Mouse (Mus musculus) CH12.LX (cell line): Measurements from ENCODE around the gene Nacc2. TPM values are rescaled to one million over a fixed set of nuclear protein-coding genes. Genes with fewer than 3 reads are reported as not detected.

ENCODE experiments used
- DNase-seq: peaks from one replicate; pipeline ENCODE4 v3.0.0-alpha.2; 2013; ENCODE audit errors: extremely low read depth
- H3K27ac ChIP-seq: 2 replicates; pipeline ENCODE4 v1.5.1; 2012; ENCODE audit warnings: low read depth, mild to moderate bottlenecking, control low read depth, moderate library complexity; ENCODE audit not compliant: insufficient read depth
- H3K27me3 ChIP-seq: replicated peaks from 2 replicates; pipeline ENCODE3; 2012; ENCODE audit warnings: inconsistent platforms
- H3K36me3 ChIP-seq, 2 experiments: replicated peaks in 1 of 2; 2 replicates each; pipeline versions ENCODE3 to v1.6.1; 2012; ENCODE audit warnings: inconsistent platforms in 1 of 2, low read length in 1 of 2, mild to moderate bottlenecking in 1 of 2, mixed read lengths in 1 of 2, moderate library complexity in 1 of 2; ENCODE audit not compliant: control insufficient read depth in 1 of 2, insufficient read depth in 1 of 2
- H3K4me1 ChIP-seq, 2 experiments: 2 replicates each; pipeline ENCODE4 v1.6.1; 2012; ENCODE audit warnings: inconsistent platforms in 1 of 2, moderate library complexity in 1 of 2; ENCODE audit not compliant: insufficient read depth in 2 of 2, control insufficient read depth in 1 of 2
- H3K4me2 ChIP-seq: 2 replicates; pipeline ENCODE4 v1.6.1; 2012; ENCODE audit warnings: low read depth, mild to moderate bottlenecking, control low read depth; ENCODE audit not compliant: poor library complexity, insufficient read depth, severe bottlenecking
- H3K4me3 ChIP-seq, 3 experiments: fragments of 150-350 bp in 1 of 3; sonication (generic) in 1 of 3; replicated peaks in 1 of 3; 2 replicates each; pipeline versions ENCODE3 to v1.5.1; 2011 to 2012; ENCODE audit warnings: low read depth in 2 of 3, low read length in 2 of 3, mild to moderate bottlenecking in 2 of 3, moderate library complexity in 2 of 3, control low read depth in 1 of 3, improper control_type of control experiment in 1 of 3, inconsistent platforms in 1 of 3, mixed read lengths in 1 of 3; ENCODE audit not compliant: poor library complexity in 1 of 3
- H3K79me2 ChIP-seq: replicated peaks from 2 replicates; pipeline ENCODE4 v1.6.1; 2012; ENCODE audit warnings: mild to moderate bottlenecking, moderate library complexity; ENCODE audit not compliant: control insufficient read depth, poor library complexity, insufficient read depth, severe bottlenecking; ENCODE audit errors: extremely low read depth
- H3K9ac ChIP-seq: 2 replicates; pipeline ENCODE4 v1.6.1; 2012; ENCODE audit warnings: low read depth, mild to moderate bottlenecking, control low read depth, moderate library complexity; ENCODE audit not compliant: insufficient read depth
- H3K9me3 ChIP-seq: replicated peaks from 2 replicates; pipeline ENCODE3; 2012; ENCODE audit warnings: low read length, inconsistent platforms, mixed read lengths
- BHLHE40 ChIP-seq: IDR thresholded peaks from 2 replicates; pipeline ENCODE4 v1.6.1; 2011; ENCODE audit warnings: mild to moderate bottlenecking, low read depth, low read length, improper control_type of control experiment
- CHD1 ChIP-seq: IDR thresholded peaks from 2 replicates; pipeline ENCODE4 v1.6.1; 2012; ENCODE audit warnings: low read depth, low read length, improper control_type of control experiment, inconsistent platforms
- CTCF ChIP-seq, 2 experiments: IDR thresholded peaks in 1 of 2; conservative IDR thresholded peaks in 1 of 2; 2 replicates each; pipeline ENCODE4 v1.5.1; 2011 to 2012; ENCODE audit warnings: low read depth in 2 of 2, low read length in 2 of 2, improper control_type of control experiment in 1 of 2, inconsistent platforms in 1 of 2, mild to moderate bottlenecking in 1 of 2, moderate library complexity in 1 of 2
- ELF1 ChIP-seq: IDR thresholded peaks from 2 replicates; pipeline ENCODE4 v1.6.1; 2014; ENCODE audit warnings: low read depth, mild to moderate bottlenecking, inconsistent platforms, low read length, improper control_type of control experiment
- EP300 ChIP-seq: IDR thresholded peaks from 2 replicates; pipeline ENCODE4 v1.6.1; 2011; ENCODE audit warnings: low read length, improper control_type of control experiment
- ETS1 ChIP-seq: conservative IDR thresholded peaks from 2 replicates; pipeline ENCODE4 v1.6.1; 2012; ENCODE audit warnings: low read depth, mild to moderate bottlenecking, inconsistent platforms, low read length, improper control_type of control experiment, moderate library complexity
- GABPA ChIP-seq: IDR thresholded peaks from 2 replicates; pipeline ENCODE4 v1.6.1; 2012; ENCODE audit warnings: low read depth, low read length, improper control_type of control experiment, inconsistent platforms; ENCODE audit not compliant: insufficient replicate concordance
- HCFC1 ChIP-seq: IDR thresholded peaks from 2 replicates; pipeline ENCODE4 v1.6.1; 2012; ENCODE audit warnings: low read depth, mild to moderate bottlenecking, inconsistent platforms, low read length, improper control_type of control experiment
- IRF4 ChIP-seq: IDR thresholded peaks from 2 replicates; pipeline ENCODE4 v1.6.1; 2014; ENCODE audit warnings: low read depth, mild to moderate bottlenecking, inconsistent platforms, low read length, improper control_type of control experiment
- KAT2A ChIP-seq: IDR thresholded peaks from 2 replicates; pipeline ENCODE4 v1.6.1; 2012; ENCODE audit warnings: low read length, improper control_type of control experiment, inconsistent platforms; ENCODE audit not compliant: insufficient replicate concordance
- MAX ChIP-seq: IDR thresholded peaks from 2 replicates; pipeline ENCODE4 v1.6.1; 2011; ENCODE audit warnings: low read length, improper control_type of control experiment
- MEF2A ChIP-seq: IDR thresholded peaks from 2 replicates; pipeline ENCODE4 v1.6.1; 2014; ENCODE audit warnings: low read depth, mild to moderate bottlenecking, inconsistent platforms, low read length, improper control_type of control experiment, borderline replicate concordance
- NRF1 ChIP-seq: IDR thresholded peaks from 2 replicates; pipeline ENCODE4 v1.6.1; 2014; ENCODE audit warnings: low read depth, mild to moderate bottlenecking, inconsistent platforms, low read length, improper control_type of control experiment, moderate library complexity
- POLR2A ChIP-seq: IDR thresholded peaks from 2 replicates; pipeline ENCODE4 v1.6.1; 2011; ENCODE audit warnings: low read depth, mild to moderate bottlenecking, improper control_type of control experiment, low read length
- POLR2AphosphoS2 ChIP-seq: IDR thresholded peaks from 2 replicates; pipeline ENCODE4 v1.6.1; 2011; ENCODE audit warnings: low read depth, low read length, improper control_type of control experiment
- SMC3 ChIP-seq: IDR thresholded peaks from 2 replicates; pipeline ENCODE4 v1.6.1; 2011; ENCODE audit warnings: low read depth, low read length, improper control_type of control experiment
- TCF12 ChIP-seq: IDR thresholded peaks from 2 replicates; pipeline ENCODE4 v1.6.1; 2014; ENCODE audit warnings: low read depth, mild to moderate bottlenecking, inconsistent platforms, low read length, improper control_type of control experiment
- UBTF ChIP-seq: IDR thresholded peaks from 2 replicates; pipeline ENCODE4 v1.6.1; 2012; ENCODE audit warnings: low read depth, mild to moderate bottlenecking, inconsistent platforms, low read length, improper control_type of control experiment, moderate library complexity
- USF2 ChIP-seq: conservative IDR thresholded peaks from 2 replicates; pipeline ENCODE4 v1.6.1; 2011; ENCODE audit warnings: low read depth, low read length, improper control_type of control experiment
- ZKSCAN1 ChIP-seq: IDR thresholded peaks from 2 replicates; pipeline ENCODE4 v1.6.1; 2012; ENCODE audit warnings: low read depth, inconsistent platforms, low read length, improper control_type of control experiment, borderline replicate concordance
- ZNF384 ChIP-seq: IDR thresholded peaks from 2 replicates; pipeline ENCODE4 v1.6.1; 2012; ENCODE audit warnings: low read depth, low read length, improper control_type of control experiment, inconsistent platforms
- dilution Hi-C: fragments of 300-500 bp; cut with MboI; formaldehyde crosslinking; loops from 2 replicates; pipeline ENCODE4 v1.14.3; 2020; ENCODE audit warnings: low sequenced_read_pairs; ENCODE audit not compliant: extremely low pct_unique_long_range_greater_than_20kb, extremely low pct_ligation_motif_present
- in situ Hi-C: fragments of 300-500 bp; cut with MboI; formaldehyde crosslinking; loops from 3 replicates; pipeline ENCODE4 v1.14.3; 2019; ENCODE audit warnings: low sequenced_read_pairs, low pct_ligation_motif_present, low pct_unique_long_range_greater_than_20kb, mixed read lengths
- polyA plus RNA-seq: library from polyadenylated mRNA; unstranded; fragments of >175 nt; gene quantifications from 2 replicates; pipeline ENCODE4 v1.2.1, GENCODE M21; 2012; ENCODE audit warnings: low read depth; ENCODE audit not compliant: insufficient read length
- total RNA-seq, 2 experiments: library from RNA; depleted of rRNA; stranded (reverse); fragments of 300-350 nt in 1 of 2; fragments of >200 nt in 1 of 2; gene quantifications; 2 replicates each; pipeline ENCODE4 v1.2.3; 2012 to 2014

The Nacc2 gene
- total and polyA plus RNA-seq, 3 experiments = 0.59 to 2.3 (median 1.1) TPM

- Histone ChIP-seq H3K4me2 (no peak overlapping the region), H3K9ac (no peak overlapping the region), H3K4me1 (peaks cover 3 to 16% of the 10 kb centered on the region in 2 experiments; a peak in 3 of 4 replicates), H3K4me3 (no peak overlapping the region), H3K36me3 (peaks cover 0 to 5% of the 10 kb centered on the region in 2 experiments), H3K27me3 (no peaks in the 10 kb centered on the region), H3K9me3 (no peaks in the 10 kb centered on the region), H3K79me2 (no peaks in the 10 kb centered on the region), H3K27ac (no peak overlapping the region)
- no peak for TF ChIP-seq IRF4
- no peak for TF ChIP-seq ELF1
- no peak for TF ChIP-seq MEF2A
- no peak for TF ChIP-seq CHD1
- TF ChIP-seq NRF1 = no peak
- TF ChIP-seq GABPA = no peak
- no peak for TF ChIP-seq USF2
- TF ChIP-seq ETS1 = no peak
- TF ChIP-seq BHLHE40 = no peak
- TF ChIP-seq SMC3 = no peak
- TF ChIP-seq UBTF = no peak
- no peak for TF ChIP-seq ZKSCAN1
- no peak for TF ChIP-seq ZNF384
- no peak for TF ChIP-seq EP300
- no peak for TF ChIP-seq MAX
- in situ Hi-C loops = loop anchor here (10.0 kb wide), 2 partner anchors 90 to 120 kb away; partner anchors contain the start of gene Ubac1
- no peak for DNase-seq
- dilution Hi-C loops = no loop called here
Measured at GRCm38 (mm10) chr2:26145113-26145512, 22.1 kb upstream of the Nacc2 start.

- no peak for DNase-seq
- H3K27me3 ChIP-seq = no peaks in the 10 kb centered on the region
- no peak for TF ChIP-seq ETS1
- TF ChIP-seq USF2 = no peak
- TF ChIP-seq CTCF (conservative IDR thresholded peaks at IDR 0.05 in 1 of 2, IDR thresholded peaks at IDR 0.05 in 1 of 2; ENCODE audit: low read depth in 2 of 2, low read length in 2 of 2) = no peak
- no peak for TF ChIP-seq NRF1
- no peak for TF ChIP-seq KAT2A
- TF ChIP-seq ZKSCAN1 = no peak
- TF ChIP-seq TCF12 = no peak
- TF ChIP-seq HCFC1 = no peak
- TF ChIP-seq MEF2A = no peak
- TF ChIP-seq POLR2AphosphoS2 = no peak
- no peak for TF ChIP-seq POLR2A
- peaks cover 3 to 16% of the 10 kb centered on the region in 2 experiments; a peak in 3 of 4 replicates for H3K4me1 ChIP-seq
- dilution Hi-C loops (no loop called here), in situ Hi-C loops (loop anchor here (10.0 kb wide), 2 partner anchors 90 to 120 kb away; partner anchors contain the start of gene Ubac1)
- no peak overlapping the region for H3K9ac ChIP-seq
- peaks cover 0 to 5% of the 10 kb centered on the region in 2 experiments for H3K36me3 ChIP-seq
- H3K9me3 ChIP-seq = no peaks in the 10 kb centered on the region
- no peak overlapping the region for H3K4me3 ChIP-seq
- no peak overlapping the region for H3K27ac ChIP-seq
- H3K4me2 ChIP-seq = no peak overlapping the region
- no peaks in the 10 kb centered on the region for H3K79me2 ChIP-seq
Measured at GRCm38 (mm10) chr2:26144331-26144730, 21.3 kb upstream of the Nacc2 start.
